In the genomic region with DNA sequence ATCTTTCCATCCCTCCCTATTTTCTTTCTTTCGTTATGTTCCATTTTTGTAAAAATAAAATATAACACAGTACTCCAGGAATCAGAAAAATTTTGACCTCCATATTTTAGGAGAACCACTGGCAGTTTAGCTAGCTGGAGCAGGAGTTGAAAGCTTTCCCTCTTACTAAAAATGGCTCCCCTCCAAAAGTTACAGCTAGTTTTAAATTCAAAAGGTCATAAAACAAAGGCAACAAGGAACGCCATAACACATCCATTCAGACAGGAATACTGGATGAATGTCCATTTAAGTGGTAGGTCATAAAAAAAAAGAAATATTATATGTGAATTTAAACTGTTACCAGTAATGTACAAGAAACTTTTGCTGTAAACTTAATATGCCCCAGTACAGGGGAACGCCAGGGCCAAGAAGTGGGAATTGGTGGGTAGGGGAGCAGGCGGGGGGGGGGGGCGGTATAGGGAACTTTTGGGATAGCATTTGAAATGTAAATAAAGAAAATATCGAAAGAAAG, we compare ENCODE assay signal across 22 mouse cellular contexts.
DNase-seq lines count a peak whose midpoint lies in the region; ATAC-seq lines count a peak whose summit lies in the region.
"Had no signal": no experiment of that assay in that cellular context is flagged by ENCODE, and none has a peak within 500 bp of the region (broad histone marks: within the 10 kb centered on the region; RNA-seq: fewer than 3 reads in every experiment).

No protein-coding gene starts in this region.

- H3K9ac ChIP-seq in limb, embryonic 13.5 days, result no peak overlapping the region
- no peak overlapping the region for H3K9ac ChIP-seq in lung, embryonic 15.5 days
- H3K9ac ChIP-seq: embryonic facial prominence, embryonic 13.5 days; embryonic facial prominence, embryonic 15.5 days; forebrain, embryonic 12.5 days had no signal

- H3K9me3 ChIP-seq in limb, embryonic 13.5 days, result no peaks in the 10 kb centered on the region
- no peaks in the 10 kb centered on the region for H3K9me3 ChIP-seq in limb, embryonic 10.5 days (replicated peaks)
- H3K9me3 ChIP-seq in lung, embryonic 15.5 days, result no peaks in the 10 kb centered on the region
- H3K9me3 ChIP-seq: embryonic facial prominence, embryonic 13.5 days; embryonic facial prominence, embryonic 15.5 days; forebrain, embryonic 10.5 days; forebrain, embryonic 12.5 days had no signal

- peak; percentile 76; the same call in 1 of the 2 replicates for ATAC-seq in limb, embryonic 13.5 days (ENCODE audit: low FRiP score, low read depth)
- ATAC-seq in lung, embryonic 15.5 days (ENCODE audit: borderline replicate concordance, extremely low read depth, low FRiP score, low TSS enrichment), result peak; percentile 27; the same call in 1 of the 2 replicates
- ATAC-seq: forebrain, embryonic 14.5 days; forebrain, embryonic 16.5 days had no signal

- no peaks in the 10 kb centered on the region for H3K27me3 ChIP-seq in limb, embryonic 13.5 days
- no peaks in the 10 kb centered on the region for H3K27me3 ChIP-seq in limb, embryonic 10.5 days (ENCODE audit: low read depth, poor library complexity, severe bottlenecking)
- no peaks in the 10 kb centered on the region for H3K27me3 ChIP-seq in lung, embryonic 15.5 days
- H3K27me3 ChIP-seq: embryonic facial prominence, embryonic 13.5 days; embryonic facial prominence, embryonic 15.5 days; forebrain, embryonic 12.5 days had no signal

- no peak for DNase-seq in limb, embryonic 10.5 days (ENCODE audit: low spot score)
- DNase-seq in lung, adult 18-20 months, result no peak
- no peak for DNase-seq in right cerebral cortex, postnatal 10 days (ENCODE audit: low spot score in 2 of 2)
- DNase-seq: adrenal gland, adult 2 months; adrenal gland, postnatal 10 days; adrenal gland, postnatal 25 days; cerebellum, adult 11 months; cerebellum, adult 18-20 months; cerebellum, adult 8-10 months; cerebellum, adult 9-11 months; cerebellum, postnatal 14 days; cerebellum, postnatal 36 days; embryo, embryonic 11 days had no signal

- H3K27ac ChIP-seq in limb, embryonic 13.5 days, result no peak overlapping the region
- no peak overlapping the region for H3K27ac ChIP-seq in limb, embryonic 10.5 days
- no peak overlapping the region for H3K27ac ChIP-seq in lung, embryonic 15.5 days
- H3K27ac ChIP-seq: embryonic facial prominence, embryonic 13.5 days; embryonic facial prominence, embryonic 15.5 days; forebrain, embryonic 10.5 days; forebrain, embryonic 12.5 days had no signal

- H3K36me3 ChIP-seq in limb, embryonic 13.5 days, result no peaks in the 10 kb centered on the region
- no peaks in the 10 kb centered on the region for H3K36me3 ChIP-seq in limb, embryonic 10.5 days
- H3K36me3 ChIP-seq in lung, embryonic 15.5 days, result no peaks in the 10 kb centered on the region
- H3K36me3 ChIP-seq: embryonic facial prominence, embryonic 13.5 days; embryonic facial prominence, embryonic 15.5 days; forebrain, embryonic 10.5 days; forebrain, embryonic 12.5 days had no signal

- H3K4me3 ChIP-seq in limb, embryonic 13.5 days, result no peak overlapping the region
- no peak overlapping the region for H3K4me3 ChIP-seq in limb, embryonic 10.5 days
- H3K4me3 ChIP-seq in lung, embryonic 15.5 days, result no peak overlapping the region
- H3K4me3 ChIP-seq: embryonic facial prominence, embryonic 13.5 days; embryonic facial prominence, embryonic 15.5 days; erythroblast, embryonic 14.5 days; forebrain, embryonic 10.5 days; forebrain, embryonic 12.5 days had no signal

- H3K4me2 ChIP-seq in limb, embryonic 13.5 days (replicated peaks), result no peak overlapping the region
- no peak overlapping the region for H3K4me2 ChIP-seq in lung, embryonic 15.5 days
- H3K4me2 ChIP-seq: embryonic facial prominence, embryonic 13.5 days; embryonic facial prominence, embryonic 15.5 days; forebrain, embryonic 12.5 days had no signal

- WGBS in limb, embryonic 13.5 days, result 53% methylated on average over 5 of the region's 6 CpGs
- WGBS in limb, embryonic 10.5 days, result 79% methylated on average over 5 of the region's 6 CpGs
- WGBS in lung, embryonic 15.5 days, result 44% methylated on average over 6 of the region's 6 CpGs

- peaks cover 11% of the 10 kb centered on the region for H3K4me1 ChIP-seq in limb, embryonic 13.5 days
- no peaks in the 10 kb centered on the region for H3K4me1 ChIP-seq in limb, embryonic 10.5 days
- 0 out of 2 replicates have a peak, but pooled peaks cover 3% of the 10 kb centered on the region for H3K4me1 ChIP-seq in lung, embryonic 15.5 days
- H3K4me1 ChIP-seq: embryonic facial prominence, embryonic 13.5 days; embryonic facial prominence, embryonic 15.5 days; forebrain, embryonic 10.5 days; forebrain, embryonic 12.5 days had no signal
